Mouse (Mus musculus): Measurements from ENCODE around the gene Trp53i11.

DNA sequence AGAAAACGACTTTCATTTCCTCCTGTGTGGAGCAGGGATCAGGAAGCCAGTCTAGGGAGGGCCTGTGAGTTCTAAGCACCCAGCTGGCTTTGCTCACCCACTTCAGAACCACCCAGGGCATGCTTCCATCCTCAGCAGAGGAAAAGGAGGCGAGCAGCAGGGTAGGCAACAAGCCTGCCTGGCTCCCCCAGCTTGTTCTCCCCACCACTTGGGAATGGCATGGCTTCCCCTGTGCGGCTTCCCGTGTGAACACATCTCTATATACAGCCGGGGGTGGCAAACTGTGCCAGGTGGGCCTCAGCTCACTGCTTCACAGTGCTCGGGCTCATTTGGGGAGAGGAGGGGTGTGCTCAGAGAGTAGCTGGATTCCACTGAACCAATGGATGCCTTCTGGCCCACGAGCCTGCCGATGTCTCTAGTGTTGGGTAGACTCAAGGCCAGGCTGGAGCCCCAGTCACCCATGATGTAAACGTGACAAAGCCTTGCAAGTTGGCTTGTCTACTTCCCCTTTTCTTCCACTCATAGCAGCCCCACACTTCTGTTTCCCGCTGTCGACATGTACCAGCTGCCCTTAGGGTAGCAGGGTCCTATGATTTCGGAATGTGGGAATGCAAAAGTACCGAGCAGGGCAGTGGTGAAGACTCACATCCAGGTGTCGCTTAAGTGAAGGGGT is 20.5 kb upstream of the Trp53i11 start:
- no peak for TF ChIP-seq POLR2A (IDR thresholded peaks at IDR 0.05; ENCODE audit: low read depth, low read length)
- TF ChIP-seq CTCF (IDR thresholded peaks at IDR 0.05; ENCODE audit: borderline replicate concordance, insufficient read depth, low read length): no peak

All from embryonic fibroblast, embryonic 13.5 days (primary cell).